Mouse (Mus musculus) lung, postnatal 0 days (tissue): ENCODE measurements around the gene Mapk1ip1. TPM values are rescaled to one million over a fixed set of nuclear protein-coding genes. Genes with fewer than 3 reads are reported as not detected.

Source experiments
- ATAC-seq: fragments of 200-750 bp; cut with Nextera tagmentation; 2 replicates; pipeline ENCODE4 v1.8.0; 2017; ENCODE audit warnings: moderate library complexity
- DNase-seq: peaks from one replicate; pipeline ENCODE4 v3.0.0-alpha.2; 2016; ENCODE audit warnings: low spot score
- H3K27ac ChIP-seq: fragments of 300-500 bp; sonication (generic); 2 replicates; pipeline ENCODE4 v1.5.1; 2014; ENCODE audit warnings: antibody characterized with exemption, mild to moderate bottlenecking, low read length, mixed read lengths
- H3K27me3 ChIP-seq: fragments of 300-500 bp; sonication (generic); replicated peaks from 2 replicates; pipeline ENCODE4 v1.6.1; 2014; ENCODE audit warnings: low read length, mixed read lengths; ENCODE audit not compliant: insufficient read depth
- H3K36me3 ChIP-seq: fragments of 300-500 bp; sonication (generic); 2 replicates; pipeline ENCODE4 v1.6.1; 2014; ENCODE audit warnings: low read length, mixed read lengths; ENCODE audit not compliant: insufficient read depth
- H3K4me1 ChIP-seq: fragments of 300-500 bp; sonication (generic); 2 replicates; pipeline ENCODE4 v1.6.1; 2014; ENCODE audit warnings: antibody characterized with exemption, low read depth, low read length, mixed read lengths; ENCODE audit not compliant: insufficient read depth
- H3K4me2 ChIP-seq: fragments of 300-500 bp; sonication (generic); replicated peaks from 2 replicates; pipeline ENCODE4 v1.6.1; 2014; ENCODE audit warnings: low read depth, mild to moderate bottlenecking, low read length, moderate library complexity, mixed read lengths
- H3K4me3 ChIP-seq: fragments of 300-500 bp; sonication (generic); 2 replicates; pipeline ENCODE4 v1.5.1; 2014; ENCODE audit warnings: low read depth, low read length
- H3K9ac ChIP-seq: fragments of 300-500 bp; sonication (generic); replicated peaks from 2 replicates; pipeline ENCODE4 v1.6.1; 2014; ENCODE audit warnings: low read depth, mild to moderate bottlenecking
- H3K9me3 ChIP-seq: fragments of 300-500 bp; sonication (generic); 2 replicates; pipeline ENCODE4 v1.6.1; 2016; ENCODE audit warnings: low read length, mixed read lengths
- CTCF ChIP-seq: IDR thresholded peaks from 2 replicates; pipeline ENCODE4 v1.5.1; 2016; ENCODE audit warnings: antibody characterized with exemption, mild to moderate bottlenecking
- EP300 ChIP-seq: IDR thresholded peaks from 2 replicates; pipeline ENCODE4 v1.6.1; 2016; ENCODE audit warnings: antibody characterized with exemption, mild to moderate bottlenecking, control low read depth
- WGBS: fragments of 180-500 bp; shearing (Covaris S2); extraction: QIAGEN DNeasy Blood & Tissue Kit; methylation state at CpG from one replicate; pipeline ENCODE4 v1.1.7; 2014; 5-methylcytosine and 5-hydroxymethylcytosine counted together
- polyA plus RNA-seq: library from polyadenylated mRNA; unstranded; fragments of >200 nt; fragmentation: Nextera tagmentation; extraction: Ambion mirVana; gene quantifications from 2 replicates; pipeline ENCODE4 v1.2.1, GENCODE M21; 2015

Mapk1ip1 gene
- polyA plus RNA-seq, 1 experiment from 2014 or later = 15.0 TPM

DNA sequence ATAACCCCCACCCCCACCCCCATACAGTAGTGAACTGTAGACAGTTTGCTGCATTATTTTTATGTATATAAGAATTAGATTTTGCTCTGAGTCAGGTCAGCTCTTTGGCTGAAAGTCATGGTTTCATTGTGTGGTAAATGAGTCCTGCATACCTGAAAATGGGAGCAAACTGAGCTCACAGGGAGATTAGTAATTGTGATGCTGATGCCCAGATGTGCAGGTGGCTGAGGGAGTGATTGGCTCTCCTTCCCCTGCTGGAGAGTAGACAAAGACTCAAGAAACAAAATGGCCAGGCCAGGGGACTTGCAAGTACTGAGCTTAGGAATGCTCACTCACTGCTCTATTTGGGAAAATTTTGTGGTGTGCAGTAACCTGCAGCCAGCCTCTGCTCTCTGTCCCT is 4.0 kb upstream of the Mapk1ip1 start:
- Histone ChIP-seq H3K27me3 (no peaks in the 10 kb centered on the region), H3K9ac (no peak overlapping the region), H3K4me3 (no peak overlapping the region), H3K9me3 (no peaks in the 10 kb centered on the region), H3K4me1 (peaks cover 9% of the 10 kb centered on the region), H3K36me3 (peaks cover 5% of the 10 kb centered on the region; the same call in 1 of the 2 replicates), H3K4me2 (no peak overlapping the region), H3K27ac (no peak overlapping the region)
- TF ChIP-seq EP300 (no peak), CTCF (no peak)
- ATAC-seq = no peak
- no peak for DNase-seq

DNA sequence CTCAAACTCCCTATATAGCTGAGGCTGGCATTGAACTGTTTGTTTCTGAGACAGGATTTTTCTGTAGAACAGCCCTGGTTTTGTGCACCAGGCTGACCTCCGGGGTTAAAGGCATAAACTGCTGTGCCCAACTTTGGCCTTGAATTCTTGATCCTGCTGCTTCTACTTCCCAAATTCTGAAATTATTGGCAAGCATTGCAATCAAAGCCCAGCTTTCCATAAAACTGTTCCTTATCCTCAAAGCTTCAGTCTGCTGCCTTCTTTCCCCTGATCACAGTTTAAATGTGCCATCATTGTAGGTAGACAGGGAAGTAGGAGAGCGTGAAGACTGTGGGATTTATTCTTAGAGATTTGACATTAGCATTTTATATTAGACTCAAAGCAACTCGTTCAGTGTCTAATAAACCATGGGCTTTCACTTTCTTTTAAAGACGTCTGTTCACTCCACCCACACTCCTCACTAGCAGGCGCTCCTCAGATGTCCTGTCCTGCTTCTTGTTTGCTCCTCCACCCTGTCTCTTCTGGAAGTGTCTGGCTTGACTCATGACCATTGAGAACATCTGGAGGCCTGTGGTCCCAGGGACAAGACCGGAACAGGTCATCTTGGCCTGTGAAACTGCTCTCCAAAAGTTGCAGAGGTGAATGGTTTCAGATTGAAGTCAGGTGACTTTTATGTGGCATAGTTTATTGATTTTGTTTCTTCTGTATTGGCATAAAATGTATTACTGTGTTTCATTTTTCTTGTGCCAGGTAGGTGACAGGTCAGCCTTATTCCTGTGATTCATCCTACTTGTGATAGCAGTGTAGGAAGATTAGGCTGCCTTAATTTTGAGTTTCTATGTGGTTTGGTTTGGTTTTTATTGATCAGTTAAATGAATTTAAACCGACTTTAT is 2.2 kb upstream of the Mapk1ip1 start:
- Histone ChIP-seq H3K9me3 (no peaks in the 10 kb centered on the region), H3K27me3 (no peaks in the 10 kb centered on the region), H3K36me3 (peaks cover 5% of the 10 kb centered on the region; the same call in 1 of the 2 replicates), H3K27ac (no peak overlapping the region), H3K4me3 (no peak overlapping the region), H3K4me2 (peak overlapping the region; percentile 91; the same call in 1 of the 2 replicates), H3K9ac (no peak overlapping the region), H3K4me1 (peaks cover 19% of the 10 kb centered on the region)
- no peak for TF ChIP-seq CTCF
- ATAC-seq (no peak), DNase-seq (no peak)
- WGBS = 74% methylated on average over 7 of the region's 7 CpGs

DNA sequence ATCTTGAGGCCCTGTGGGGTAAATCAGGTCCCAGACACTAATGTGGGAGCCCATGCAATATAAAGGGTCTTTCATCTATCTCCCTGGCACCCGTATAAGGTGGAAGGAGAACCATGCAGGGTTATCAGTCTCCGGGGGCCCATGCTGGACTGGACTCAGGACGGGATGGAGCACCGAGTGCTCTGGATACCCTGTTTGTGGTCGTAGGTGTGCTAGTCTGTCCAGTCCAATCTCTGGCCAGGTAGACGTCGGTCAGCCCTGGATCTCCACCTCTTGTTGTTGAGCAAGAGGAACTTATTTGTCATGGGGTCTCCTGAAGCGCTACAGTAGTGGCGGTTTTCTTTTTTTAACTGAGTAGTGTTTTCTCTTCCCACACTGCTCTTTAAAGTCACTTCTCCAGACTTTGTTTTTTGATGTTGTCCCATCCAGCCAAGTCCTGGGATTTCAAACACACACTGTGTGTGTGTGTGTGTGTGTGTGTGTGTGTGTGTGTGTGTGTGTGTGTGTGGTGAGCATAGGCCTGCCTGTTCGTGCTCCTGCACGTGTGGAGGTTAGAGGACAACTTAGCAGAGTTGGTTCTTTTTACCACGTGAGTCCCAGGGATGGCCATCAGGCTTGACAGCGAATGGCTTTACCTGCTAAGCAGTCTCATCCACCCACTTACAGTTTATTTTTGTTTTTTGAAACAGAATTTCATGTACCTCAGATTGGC is 1.4 kb upstream of the Mapk1ip1 start:
- Histone ChIP-seq H3K9me3 (no peaks in the 10 kb centered on the region), H3K4me1 (peaks cover 19% of the 10 kb centered on the region), H3K27me3 (no peaks in the 10 kb centered on the region), H3K4me3 (peak overlapping the region; percentile 99), H3K9ac (peak overlapping the region; percentile 97), H3K27ac (0 out of 2 replicates have a peak overlapping the region, but pooled peaks have one; percentile 98), H3K36me3 (peaks cover 5% of the 10 kb centered on the region; the same call in 1 of the 2 replicates), H3K4me2 (peak overlapping the region; percentile 91)
- ATAC-seq = no peak
- 24% methylated on average over 13 of the region's 13 CpGs for WGBS
- DNase-seq = no peak
- TF ChIP-seq CTCF (no peak), EP300 (no peak)

DNA sequence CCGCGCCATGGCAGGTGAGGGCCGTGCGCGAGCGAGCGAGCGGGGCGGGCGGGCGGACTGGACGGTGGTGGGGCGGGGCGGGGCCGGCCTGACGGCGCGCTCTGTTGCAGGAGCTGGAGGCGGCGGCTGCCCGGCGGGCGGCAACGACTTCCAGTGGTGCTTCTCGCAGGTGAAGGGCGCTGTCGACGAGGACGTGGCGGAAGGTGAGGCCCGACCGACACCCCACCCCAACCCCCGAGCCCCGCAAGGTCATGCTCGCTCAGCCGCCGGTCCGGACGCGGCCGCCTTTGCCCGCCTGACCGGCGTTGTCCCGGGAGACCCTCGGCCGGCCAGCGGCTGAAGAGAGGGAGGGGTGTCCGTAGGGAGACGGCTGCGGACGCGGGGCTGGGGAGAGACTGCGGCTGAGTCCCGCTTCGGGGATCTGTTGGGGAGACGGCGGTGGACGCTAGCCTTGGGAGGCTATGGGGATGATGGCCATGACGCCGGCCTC is 474 bp upstream of the Mapk1ip1 start:
- Histone ChIP-seq H3K9me3 (no peaks in the 10 kb centered on the region), H3K27me3 (no peaks in the 10 kb centered on the region), H3K27ac (peak overlapping the region; percentile 98), H3K9ac (peak overlapping the region; percentile 97), H3K36me3 (no peaks in the 10 kb centered on the region), H3K4me1 (peaks cover 19% of the 10 kb centered on the region), H3K4me3 (peak overlapping the region; percentile 99), H3K4me2 (peak overlapping the region; percentile 91)
- WGBS = 4% methylated on average over 44 of the region's 61 CpGs
- ATAC-seq = peak; percentile 83
- TF ChIP-seq EP300 = no peak
- TF ChIP-seq CTCF = no peak
- peak; percentile 76 for DNase-seq

DNA sequence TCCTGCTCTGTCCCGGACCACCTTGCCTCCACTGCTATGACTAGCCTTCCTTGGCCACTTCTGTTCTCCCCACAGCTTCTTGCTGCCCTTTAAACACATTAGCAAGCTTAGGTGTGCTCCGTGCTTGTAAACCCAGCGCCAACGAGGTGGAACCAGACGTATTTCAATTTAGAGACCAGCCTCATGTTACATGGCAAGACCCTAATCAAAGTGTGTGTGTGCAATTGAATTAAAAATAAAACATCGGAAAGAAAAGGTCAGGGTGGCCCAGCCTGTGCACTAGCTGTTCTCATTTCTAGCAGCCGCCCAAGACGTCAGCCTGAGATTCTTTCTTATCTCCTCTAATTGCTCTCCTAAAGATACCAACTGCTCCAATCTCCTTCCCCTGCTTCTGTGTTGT is 962 bp downstream of the Mapk1ip1 start:
- WGBS = 33% methylated on average over 8 of the region's 8 CpGs
- ATAC-seq (no peak), DNase-seq (peak; percentile 26)
- no peaks in the 10 kb centered on the region for H3K9me3 ChIP-seq
- no peak for TF ChIP-seq CTCF
- TF ChIP-seq EP300 = no peak
- peak overlapping the region; percentile 99 for H3K4me3 ChIP-seq
- H3K4me2 ChIP-seq = peak overlapping the region; percentile 91
- no peaks in the 10 kb centered on the region for H3K36me3 ChIP-seq
- peak overlapping the region; percentile 34; the same call in 1 of the 2 replicates for H3K9ac ChIP-seq
- no peaks in the 10 kb centered on the region for H3K27me3 ChIP-seq
- peaks cover 19% of the 10 kb centered on the region for H3K4me1 ChIP-seq
- peak overlapping the region; percentile 98 for H3K27ac ChIP-seq

DNA sequence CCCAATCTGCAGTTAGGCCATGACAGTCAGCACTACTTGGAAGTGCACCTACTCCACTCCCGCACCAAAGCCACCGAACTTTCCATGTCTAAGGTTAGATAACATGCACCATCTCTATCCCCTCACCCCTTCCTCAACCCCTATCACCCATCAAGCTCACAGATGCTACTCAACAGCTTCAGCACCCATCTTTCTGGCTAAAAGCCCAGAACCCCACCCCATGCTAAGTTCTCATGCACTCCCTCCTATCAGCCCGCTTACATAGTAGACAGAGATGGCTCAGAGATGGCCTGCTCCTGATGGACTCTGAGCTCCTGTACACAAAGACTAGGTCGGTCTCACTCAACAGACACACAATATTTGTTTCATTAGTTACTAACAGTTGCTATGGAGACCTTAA is 2.7 kb downstream of the Mapk1ip1 start:
- WGBS = 82% methylated on average over 4 of the region's 4 CpGs
- DNase-seq = no peak
- no peaks in the 10 kb centered on the region for H3K27me3 ChIP-seq

More for the DNA sequence above, 2.7 kb downstream of the Mapk1ip1 start:
- TF ChIP-seq EP300 (no peak), CTCF (no peak)
- no peaks in the 10 kb centered on the region for H3K9me3 ChIP-seq
- H3K9ac ChIP-seq = no peak overlapping the region
- ATAC-seq = no peak
- H3K4me1 ChIP-seq = peaks cover 19% of the 10 kb centered on the region
- no peak overlapping the region for H3K4me2 ChIP-seq
- no peak overlapping the region for H3K27ac ChIP-seq
- H3K4me3 ChIP-seq = no peak overlapping the region
- H3K36me3 ChIP-seq = no peaks in the 10 kb centered on the region
